Mouse (Mus musculus): ENCODE results near the gene Olfr39.

GRCm38 (mm10) chr9:20237378-20237777, 44.8 kb upstream of the Olfr39 start:
- no peak for TF ChIP-seq POLR2A (IDR thresholded peaks at IDR 0.05; ENCODE audit: borderline replicate concordance, insufficient read depth, low read length)
- no peak for TF ChIP-seq CTCF (IDR thresholded peaks at IDR 0.05; ENCODE audit: borderline replicate concordance, insufficient read depth, low read depth, low read length)
